Mouse (Mus musculus) spleen, adult 2 months (tissue): ENCODE data around the gene Fam185a. TPM values are rescaled to one million over a fixed set of nuclear protein-coding genes. Genes with fewer than 3 reads are reported as not detected.

ENCODE experiments used
- DNase-seq, 2 experiments: peaks; one replicate each; pipeline versions ENCODE4 v3.0.0 to v3.0.0-alpha.2; 2012 to 2021; ENCODE audit warnings: low spot score in 2 of 2, low read depth in 1 of 2
- H3K27ac ChIP-seq: fragments of 200-500 bp; 2 replicates; pipeline ENCODE4 v1.5.1; 2012; ENCODE audit warnings: low read length, inconsistent platforms; ENCODE audit not compliant: insufficient read depth
- H3K27me3 ChIP-seq: fragments of 200-500 bp; 2 replicates; pipeline ENCODE4 v1.6.1; 2012; ENCODE audit warnings: mild to moderate bottlenecking, moderate library complexity, low read length, inconsistent platforms; ENCODE audit not compliant: control insufficient read depth, insufficient read depth
- H3K36me3 ChIP-seq: fragments of 200-500 bp; 2 replicates; pipeline ENCODE4 v1.6.1; 2012; ENCODE audit warnings: mild to moderate bottlenecking, low read length, inconsistent platforms; ENCODE audit not compliant: control insufficient read depth, insufficient read depth
- H3K4me1 ChIP-seq: fragments of 200-500 bp; 2 replicates; pipeline ENCODE4 v1.6.1; 2011; ENCODE audit warnings: inconsistent platforms; ENCODE audit not compliant: control insufficient read depth, insufficient read depth, insufficient read length
- H3K4me3 ChIP-seq: fragments of 200-500 bp; 2 replicates; pipeline ENCODE4 v1.5.1; 2011; ENCODE audit warnings: mild to moderate bottlenecking, inconsistent platforms; ENCODE audit not compliant: insufficient read depth, insufficient read length; ENCODE audit errors: extremely low read depth
- CTCF ChIP-seq: fragments of 200-500 bp; IDR thresholded peaks from 2 replicates; pipeline ENCODE4 v1.5.1; 2011; ENCODE audit warnings: mild to moderate bottlenecking, inconsistent platforms; ENCODE audit not compliant: insufficient read depth, insufficient read length, insufficient replicate concordance; ENCODE audit errors: extremely low read depth
- POLR2A ChIP-seq: fragments of 200-500 bp; IDR thresholded peaks from 2 replicates; pipeline ENCODE4 v1.6.1; 2011; ENCODE audit warnings: low read depth, low read length, inconsistent platforms
- WGBS: fragments of 180-500 bp; shearing (Covaris S2); methylation state at CpG from one replicate; pipeline ENCODE4 v1.1.7; 2018; 5-methylcytosine and 5-hydroxymethylcytosine counted together
- polyA plus RNA-seq: library from polyadenylated mRNA; depleted of rRNA; stranded (reverse); fragments of >200 nt; gene quantifications from 2 replicates; pipeline ENCODE4 v1.2.3, GENCODE M21; 2012

Fam185a gene
- polyA plus RNA-seq, 1 experiment = 1.4 TPM

DNA sequence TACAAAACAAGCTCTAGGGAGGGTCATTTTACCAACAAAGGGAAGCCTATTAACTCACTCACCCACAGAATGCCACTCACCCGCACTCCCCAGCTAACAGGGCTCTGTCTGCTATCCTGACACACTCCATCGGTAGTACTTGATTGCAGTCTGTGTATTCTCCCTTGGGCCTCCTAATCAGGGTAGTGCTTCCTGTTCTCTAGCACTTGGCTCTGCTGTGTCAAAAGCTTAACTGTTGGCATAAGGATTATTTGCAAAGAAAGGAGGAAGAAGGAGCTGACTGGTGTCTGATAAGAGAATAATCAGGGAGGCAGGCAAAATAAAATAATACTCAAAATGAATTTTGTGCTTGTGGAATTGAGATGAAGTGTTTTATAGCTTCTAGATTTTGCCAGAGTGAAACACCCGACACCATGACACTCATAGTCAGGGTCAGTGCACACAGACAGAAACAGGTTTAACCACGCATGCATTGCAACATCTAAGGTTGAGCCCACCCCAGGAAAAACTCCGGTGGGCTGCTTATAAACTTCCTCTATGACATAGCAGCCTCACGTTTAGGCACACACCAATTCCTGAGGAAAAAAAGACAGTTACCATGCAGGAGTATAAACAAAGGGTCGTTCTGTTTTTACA, 29.4 kb upstream of the Fam185a start:
- no peaks in the 10 kb centered on the region for H3K27me3 ChIP-seq
- no peaks in the 10 kb centered on the region; the same call in 1 of the 2 replicates for H3K4me1 ChIP-seq
- H3K36me3 ChIP-seq = no peaks in the 10 kb centered on the region
- no peak for TF ChIP-seq POLR2A
- TF ChIP-seq CTCF = no peak
- no peak for DNase-seq
- no peak overlapping the region for H3K27ac ChIP-seq
- 19% methylated on average over 7 of the region's 7 CpGs for WGBS
- H3K4me3 ChIP-seq = no peak overlapping the region

DNA sequence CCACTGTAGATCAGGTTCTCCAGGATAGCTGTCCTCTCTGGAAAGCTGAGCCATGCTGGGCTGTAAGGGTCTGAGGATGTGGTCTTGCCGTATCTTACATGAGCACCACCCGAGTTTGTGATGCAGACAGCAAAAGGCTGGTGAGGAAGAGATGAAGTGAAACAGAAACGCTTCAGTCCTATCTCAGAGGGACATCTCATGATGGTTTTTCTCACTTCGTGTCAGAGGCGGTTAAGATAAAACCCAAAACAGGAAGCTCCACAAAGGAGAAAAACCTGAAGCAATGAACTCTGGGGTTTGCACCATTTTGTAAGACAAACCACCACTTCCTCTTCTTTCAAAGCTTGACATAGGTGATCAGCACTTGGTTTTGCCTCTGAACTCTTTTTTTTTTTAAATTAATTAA, 13.5 kb upstream of the Fam185a start:
- Histone ChIP-seq H3K36me3 (no peaks in the 10 kb centered on the region), H3K27ac (peak overlapping the region; percentile 97), H3K4me1 (peaks cover 22% of the 10 kb centered on the region), H3K27me3 (no peaks in the 10 kb centered on the region), H3K4me3 (peak overlapping the region; percentile 36; the same call in 1 of the 2 replicates)
- peak; percentile 59 to 94 for DNase-seq
- TF ChIP-seq POLR2A = peak; percentile 33; the same call in 1 of the 2 replicates
- no peak for TF ChIP-seq CTCF
- WGBS = 10% methylated on average over 5 of the region's 5 CpGs

DNA sequence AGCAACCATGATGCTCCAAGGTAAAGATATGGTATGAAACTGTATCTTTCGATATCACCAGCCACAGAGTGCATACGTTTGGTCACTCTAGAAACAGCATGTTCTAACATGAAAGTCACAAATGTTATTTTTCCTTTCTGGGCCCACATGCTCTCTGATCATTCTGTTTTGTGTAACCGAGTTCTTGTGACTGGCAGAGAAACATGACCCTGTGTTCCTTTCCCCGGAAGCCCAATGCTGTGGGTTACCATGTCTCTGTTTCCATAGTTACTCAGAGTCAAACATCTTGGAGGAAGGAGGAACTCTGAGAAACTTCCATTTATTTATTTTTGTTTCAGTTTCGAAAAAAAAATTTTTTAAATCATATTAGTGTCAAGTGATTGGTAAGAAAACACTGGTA, 12.7 kb upstream of the Fam185a start:
- no peaks in the 10 kb centered on the region for H3K36me3 ChIP-seq
- no peaks in the 10 kb centered on the region for H3K27me3 ChIP-seq
- DNase-seq = peak in 1 of 2 experiments; percentile 77
- H3K4me1 ChIP-seq = peaks cover 22% of the 10 kb centered on the region
- 20% methylated on average over 5 of the region's 5 CpGs for WGBS
- peak overlapping the region; percentile 89 for H3K27ac ChIP-seq
- no peak overlapping the region for H3K4me3 ChIP-seq
- TF ChIP-seq CTCF (no peak), POLR2A (no peak)

DNA sequence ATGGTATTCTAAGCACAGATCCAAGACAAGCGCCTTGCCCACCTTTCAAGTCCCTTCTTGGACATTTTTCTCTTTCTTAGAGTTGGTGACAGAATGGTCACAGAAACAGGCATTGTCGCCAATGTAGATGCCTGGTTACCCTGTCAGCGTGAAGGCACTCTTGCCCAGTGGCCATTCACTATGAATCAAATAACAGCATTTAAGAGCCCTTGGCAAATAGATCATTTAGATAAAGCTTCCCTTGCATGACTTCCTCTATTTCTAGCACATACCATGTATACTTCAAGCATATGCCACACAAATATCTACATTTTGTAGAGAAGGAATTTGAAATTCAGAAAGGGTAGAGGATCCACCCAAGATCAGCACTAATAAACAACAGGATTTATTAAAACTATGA, 11.4 kb upstream of the Fam185a start:
- Histone ChIP-seq H3K36me3 (no peaks in the 10 kb centered on the region), H3K27me3 (no peaks in the 10 kb centered on the region), H3K4me3 (no peak overlapping the region), H3K27ac (0 out of 2 replicates have a peak overlapping the region, but pooled peaks have one; percentile 3), H3K4me1 (peaks cover 22% of the 10 kb centered on the region)
- no peak for DNase-seq
- 94% methylated on average over 3 of the region's 3 CpGs for WGBS
- TF ChIP-seq CTCF (no peak), POLR2A (no peak)

DNA sequence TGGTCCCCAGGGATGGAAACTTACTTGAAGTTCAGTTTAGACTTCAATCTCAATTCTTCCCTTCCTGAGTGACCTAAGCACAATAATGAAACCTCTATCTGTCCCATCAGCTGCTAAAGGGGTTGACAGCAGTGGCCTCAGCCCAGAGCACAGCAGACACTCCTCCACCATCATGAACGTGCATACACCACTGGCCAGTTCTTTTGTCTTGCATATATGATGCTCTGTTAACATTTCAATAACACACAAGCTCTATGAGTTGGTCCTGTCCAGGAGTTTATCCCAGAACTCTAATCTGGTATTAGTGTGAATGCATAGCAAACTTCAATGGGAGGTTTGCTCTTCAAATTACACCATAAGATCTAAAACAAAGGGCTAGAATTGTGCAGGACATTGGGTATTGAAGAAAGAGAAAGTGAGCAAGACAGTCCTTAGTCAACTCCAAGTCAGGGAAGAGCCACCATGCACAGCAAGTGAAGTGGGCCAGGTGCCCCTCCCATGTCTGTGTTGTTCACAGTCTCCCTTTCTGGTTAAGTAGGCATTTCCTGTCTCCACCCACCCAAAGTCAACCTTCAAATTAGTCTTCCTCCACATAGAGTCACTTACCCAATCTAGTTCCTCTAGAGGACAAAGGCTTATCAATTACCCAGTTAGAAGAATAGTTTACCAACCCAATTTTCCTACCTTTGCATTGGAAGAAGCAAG, 10.5 kb upstream of the Fam185a start:
- WGBS = 79% methylated on average over 1 of the region's 1 CpGs
- peak in 1 of 2 experiments; percentile 26 for DNase-seq
- TF ChIP-seq POLR2A (no peak), CTCF (no peak)
- Histone ChIP-seq H3K27ac (peak overlapping the region; percentile 34; the same call in 1 of the 2 replicates), H3K4me1 (peaks cover 22% of the 10 kb centered on the region), H3K27me3 (no peaks in the 10 kb centered on the region), H3K36me3 (no peaks in the 10 kb centered on the region), H3K4me3 (no peak overlapping the region)

DNA sequence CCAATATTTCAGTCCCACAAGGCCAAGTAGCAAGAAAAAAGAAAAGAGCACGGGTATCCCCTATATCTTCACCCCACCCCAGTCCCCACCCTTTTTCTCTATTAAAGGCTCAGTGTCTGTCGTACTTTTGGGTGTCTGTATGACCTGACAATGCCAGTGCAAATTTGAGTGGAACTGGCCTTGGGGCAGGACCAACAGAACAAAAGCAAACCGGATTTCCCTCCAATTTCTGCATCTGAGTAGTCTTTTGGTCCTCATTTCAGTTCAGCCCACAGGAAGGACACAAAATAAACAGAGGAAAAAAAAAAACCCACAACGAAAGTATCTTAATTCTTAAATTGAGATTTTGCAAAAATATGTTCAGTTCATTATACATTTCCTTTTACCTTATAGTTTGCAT, 6.1 kb upstream of the Fam185a start:
- Histone ChIP-seq H3K27me3 (no peaks in the 10 kb centered on the region), H3K4me1 (peaks cover 7% of the 10 kb centered on the region), H3K36me3 (no peaks in the 10 kb centered on the region), H3K27ac (no peak overlapping the region), H3K4me3 (no peak overlapping the region)
- TF ChIP-seq CTCF = no peak
- no peak for TF ChIP-seq POLR2A
- WGBS = 20% methylated on average over 4 of the region's 4 CpGs
- DNase-seq = no peak

DNA sequence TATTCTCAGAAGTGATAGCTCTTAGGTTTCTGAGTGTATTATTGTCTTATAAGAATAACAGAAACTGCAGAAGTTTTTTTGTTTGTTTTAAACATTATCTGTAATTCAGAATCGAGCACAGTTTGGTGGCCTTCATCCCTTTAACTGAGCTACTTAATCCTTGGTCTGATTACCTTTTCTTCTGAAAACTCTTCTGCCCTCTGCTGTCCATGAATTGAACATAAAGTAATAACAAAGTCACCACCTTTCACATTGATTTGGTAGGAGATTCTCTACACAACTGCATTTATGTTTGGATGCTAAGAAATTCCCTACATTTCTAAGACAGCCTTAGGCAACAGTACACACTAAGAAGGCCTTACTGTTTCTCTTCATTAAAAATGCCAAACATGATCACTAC, 4.1 kb upstream of the Fam185a start:
- Histone ChIP-seq H3K36me3 (no peaks in the 10 kb centered on the region), H3K4me3 (no peak overlapping the region), H3K27ac (no peak overlapping the region), H3K4me1 (peaks cover 4% of the 10 kb centered on the region; the same call in 1 of the 2 replicates), H3K27me3 (no peaks in the 10 kb centered on the region)
- WGBS = 10% methylated on average over 1 of the region's 1 CpGs
- TF ChIP-seq CTCF (no peak), POLR2A (no peak)
- DNase-seq = peak in 1 of 2 experiments; percentile 54
